Mouse (Mus musculus): ENCODE data around the gene Dmrt1. TPM values are rescaled to one million over a fixed set of nuclear protein-coding genes. Genes with fewer than 3 reads are reported as not detected.
"Not testable (repeated sequence)": the region's sequence is repeated elsewhere in the genome, so short reads cannot be mapped to it uniquely, and the experiment has no call there.

Dmrt1 gene
- not detected for total RNA-seq (2021)
- long read RNA-seq, experiment 1, result 0 reads
- long read RNA-seq, experiment 2, result 0 reads

- no peak for DNase-seq (ENCODE audit: low spot score in 2 of 2)
Measured at GRCm38 (mm10) chr19:25505360-25506196, at the start of gene Dmrt1. TSS of gene Dmrt1 (plus strand) at chr19:25505618.

- DNase-seq (ENCODE audit: low spot score in 2 of 2), result no peak
Measured at GRCm38 (mm10) chr19:25460760-25461159, 44.7 kb upstream of the Dmrt1 start.

- no peak for DNase-seq (ENCODE audit: low spot score in 2 of 2)
Measured at GRCm38 (mm10) chr19:25461553-25462320, 43.7 kb upstream of the Dmrt1 start.

- DNase-seq (ENCODE audit: low spot score in 2 of 2), result not testable (repeated sequence)
Measured at GRCm38 (mm10) chr19:25475806-25476205, 29.6 kb upstream of the Dmrt1 start.

- no peak for DNase-seq (ENCODE audit: low spot score in 2 of 2)
Measured at GRCm38 (mm10) chr19:25479152-25479669, 26.2 kb upstream of the Dmrt1 start.

- no peak for DNase-seq (ENCODE audit: low spot score in 2 of 2)
Measured at GRCm38 (mm10) chr19:25480820-25481219, 24.6 kb upstream of the Dmrt1 start.

GRCm38 (mm10) chr19:25486561-25486960 is 18.9 kb upstream of the Dmrt1 start:
- DNase-seq (ENCODE audit: low spot score in 2 of 2), result no peak

- no peak for DNase-seq (ENCODE audit: low spot score in 2 of 2)
Measured at GRCm38 (mm10) chr19:25487350-25487749, 18.1 kb upstream of the Dmrt1 start.

GRCm38 (mm10) chr19:25488546-25488945 is 16.9 kb upstream of the Dmrt1 start:
- DNase-seq (ENCODE audit: low spot score in 2 of 2), result no peak

GRCm38 (mm10) chr19:25489546-25489945 is 15.9 kb upstream of the Dmrt1 start:
- DNase-seq (ENCODE audit: low spot score in 2 of 2), result no peak

- DNase-seq (ENCODE audit: low spot score in 2 of 2), result no peak
Measured at GRCm38 (mm10) chr19:25497434-25497833, 8.0 kb upstream of the Dmrt1 start.

- no peak for DNase-seq (ENCODE audit: low spot score in 2 of 2)
Measured at GRCm38 (mm10) chr19:25504878-25505277, 540 bp upstream of the Dmrt1 start.

GRCm38 (mm10) chr19:25506616-25507015 is 1.2 kb downstream of the Dmrt1 start:
- DNase-seq (ENCODE audit: low spot score in 2 of 2), result no peak

- no peak for DNase-seq (ENCODE audit: low spot score in 2 of 2)
Measured at GRCm38 (mm10) chr19:25514986-25515530, 9.6 kb downstream of the Dmrt1 start.

- no peak for DNase-seq (ENCODE audit: low spot score in 2 of 2)
Measured at GRCm38 (mm10) chr19:25524156-25524555, 18.7 kb downstream of the Dmrt1 start.

GRCm38 (mm10) chr19:25525726-25526125 is 20.3 kb downstream of the Dmrt1 start:
- DNase-seq (ENCODE audit: low spot score in 2 of 2), result no peak

GRCm38 (mm10) chr19:25529673-25530072 is 24.3 kb downstream of the Dmrt1 start:
- DNase-seq (ENCODE audit: low spot score in 2 of 2), result no peak

- DNase-seq (ENCODE audit: low spot score in 2 of 2), result peak in 1 of 2 experiments; percentile 11
Measured at GRCm38 (mm10) chr19:25545714-25546340, 40.4 kb downstream of the Dmrt1 start.

GRCm38 (mm10) chr19:25547086-25547643 is 41.7 kb downstream of the Dmrt1 start:
- DNase-seq (ENCODE audit: low spot score in 2 of 2), result no peak

GRCm38 (mm10) chr19:25550346-25550745 is 44.9 kb downstream of the Dmrt1 start:
- DNase-seq (ENCODE audit: low spot score in 2 of 2), result no peak

GRCm38 (mm10) chr19:25551053-25551452 is 45.6 kb downstream of the Dmrt1 start:
- no peak for DNase-seq (ENCODE audit: low spot score in 2 of 2)

All from adrenal gland, postnatal 4 days (tissue).